Mouse (Mus musculus) gastrocnemius, postnatal 10 days (tissue): ENCODE measurements around the gene Spta1. TPM values are rescaled to one million over a fixed set of nuclear protein-coding genes. Genes with fewer than 3 reads are reported as not detected.

ENCODE experiments used
- DNase-seq: peaks from one replicate; pipeline ENCODE4 v3.0.0; 2021; ENCODE audit warnings: mixed read lengths
- total RNA-seq, 2 experiments: library from RNA; stranded (reverse); gene quantifications; 2 replicates each; pipeline ENCODE4 v1.2.3; 2021

Gene Spta1
- total RNA-seq, 2 experiments from 2014 or later: 0.26 to 1.5 TPM

GRCm38 (mm10) chr1:174267816-174268215 lies 95.2 kb downstream of the Spta1 start:
- DNase-seq: no peak

- no peak for DNase-seq
These were observed 96.6 kb downstream of the Spta1 start for GRCm38 (mm10) chr1:174269162-174269561.

- no peak for DNase-seq
These were observed 98.1 kb downstream of the Spta1 start for GRCm38 (mm10) chr1:174270643-174271042.

Other genes with a start within 250 kb of the Spta1 start
- gene Mndal, start 230.3 kb upstream of the Spta1 start, total RNA-seq: 1 to 10 TPM; 5.1 to 7.8 TPM
- gene Ifi203, start 230.1 kb upstream of the Spta1 start, total RNA-seq: 1 to 10 TPM; 3.3 to 5.5 TPM
- not detected for gene Ifi202b, start 190.0 kb upstream of the Spta1 start, total RNA-seq
- gene Ifi205, start 141.0 kb upstream of the Spta1 start, total RNA-seq: 1 to 10 TPM; 1.7 to 2.3 TPM
- gene Olfr433, start 132.1 kb upstream of the Spta1 start, total RNA-seq: not detected
- not detected for gene Olfr432, start 123.6 kb upstream of the Spta1 start, total RNA-seq
- not detected for gene Olfr430, start 106.2 kb upstream of the Spta1 start, total RNA-seq
- not detected for gene Olfr429, start 88.4 kb upstream of the Spta1 start, total RNA-seq
- not detected for gene Olfr427, start 75.9 kb upstream of the Spta1 start, total RNA-seq
- gene Olfr231, start 51.6 kb upstream of the Spta1 start, total RNA-seq: not detected
- not detected for gene Olfr424, start 41.3 kb upstream of the Spta1 start, total RNA-seq
- gene Olfr420, start 17.1 kb upstream of the Spta1 start, total RNA-seq: not detected
- gene Olfr419, start 79.3 kb downstream of the Spta1 start, total RNA-seq: not detected
- not detected for gene Mptx1, start 157.7 kb downstream of the Spta1 start, total RNA-seq
- not detected for gene Olfr417, start 192.3 kb downstream of the Spta1 start, total RNA-seq
- not detected for gene Olfr248, start 218.3 kb downstream of the Spta1 start, total RNA-seq